Mouse (Mus musculus) thymus, adult 2 months (tissue): ENCODE results near the gene Otud5. TPM values are rescaled to one million over a fixed set of nuclear protein-coding genes. Genes with fewer than 3 reads are reported as not detected.

Experiments used
- DNase-seq: peaks from one replicate; pipeline ENCODE4 v3.0.0; 2021
- H3K27ac ChIP-seq: fragments of 200-500 bp; 2 replicates; pipeline ENCODE4 v1.5.1; 2012; ENCODE audit warnings: low read length, control low read depth; ENCODE audit not compliant: control insufficient read depth, insufficient read depth
- H3K27me3 ChIP-seq: fragments of 200-500 bp; 2 replicates; pipeline ENCODE4 v1.6.1; 2012; ENCODE audit warnings: mild to moderate bottlenecking, low read length, moderate library complexity, mixed read lengths; ENCODE audit not compliant: control insufficient read depth, insufficient read depth
- H3K36me3 ChIP-seq: fragments of 200-500 bp; 2 replicates; pipeline ENCODE4 v1.6.1; 2012; ENCODE audit warnings: mild to moderate bottlenecking, low read length, moderate library complexity; ENCODE audit not compliant: control insufficient read depth, insufficient read depth
- H3K4me1 ChIP-seq: fragments of 200-500 bp; replicated peaks from 2 replicates; pipeline ENCODE4 v1.6.1; 2012; ENCODE audit warnings: low read length; ENCODE audit not compliant: control insufficient read depth, insufficient read depth
- H3K4me3 ChIP-seq: fragments of 200-500 bp; 2 replicates; pipeline ENCODE4 v1.5.1; 2012; ENCODE audit warnings: mild to moderate bottlenecking, low read length, control low read depth, moderate library complexity; ENCODE audit not compliant: control insufficient read depth, insufficient read depth
- CTCF ChIP-seq: fragments of 200-500 bp; IDR thresholded peaks from 2 replicates; pipeline ENCODE4 v1.5.1; 2012; ENCODE audit warnings: mild to moderate bottlenecking, control low read depth, low read length, moderate library complexity, borderline replicate concordance; ENCODE audit not compliant: control insufficient read depth, poor library complexity, insufficient read depth; ENCODE audit errors: extremely low read depth
- POLR2A ChIP-seq: fragments of 200-500 bp; IDR thresholded peaks from 2 replicates; pipeline ENCODE4 v1.6.1; 2012; ENCODE audit warnings: mild to moderate bottlenecking, low read length, control low read depth, moderate library complexity; ENCODE audit not compliant: control insufficient read depth, poor library complexity, insufficient read depth; ENCODE audit errors: extremely low read depth
- WGBS: fragments of 180-500 bp; shearing (Covaris S2); methylation state at CpG from one replicate; pipeline ENCODE4 v1.1.7; 2018; 5-methylcytosine and 5-hydroxymethylcytosine counted together
- polyA plus RNA-seq: library from polyadenylated mRNA; depleted of rRNA; stranded (reverse); fragments of >200 nt; gene quantifications from 2 replicates; pipeline ENCODE4 v1.2.3, GENCODE M21; 2012

Gene Otud5
- polyA plus RNA-seq, 1 experiment = 112 TPM

DNA sequence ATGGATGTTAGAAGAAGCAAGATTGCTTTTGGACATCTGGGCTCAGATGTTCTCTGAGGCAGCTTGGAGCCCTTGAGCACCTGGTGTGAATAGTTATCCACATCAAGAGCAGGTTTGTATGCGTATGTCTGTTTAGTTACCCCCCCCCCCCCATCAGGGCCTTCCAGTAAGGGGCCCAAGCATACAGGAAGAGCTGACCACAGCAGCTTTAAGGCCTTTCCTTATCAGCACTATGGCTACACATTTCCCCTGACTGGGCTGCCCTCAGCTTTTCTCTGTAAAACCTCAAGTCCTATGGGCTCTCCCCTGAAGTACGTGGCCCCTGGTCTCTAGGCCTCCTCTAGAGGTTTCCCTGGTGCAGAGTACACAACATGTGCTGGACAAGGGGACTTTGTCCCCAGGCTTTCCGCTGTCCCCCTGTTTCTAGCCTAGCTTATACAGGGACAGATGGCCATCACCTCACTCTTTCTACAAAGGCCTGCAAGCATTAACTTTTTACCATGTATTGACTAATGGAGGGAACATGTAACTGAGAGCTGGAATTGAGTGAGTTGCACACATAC, 18.1 kb downstream of the Otud5 start:
- WGBS = 63% methylated on average over 2 of the region's 3 CpGs
- no peaks in the 10 kb centered on the region for H3K27me3 ChIP-seq
- no peak overlapping the region for H3K27ac ChIP-seq
- H3K4me1 ChIP-seq = no peaks in the 10 kb centered on the region; the same call in 1 of the 2 replicates
- no peak for DNase-seq
- 0 out of 2 replicates have a peak, but pooled peaks cover 5% of the 10 kb centered on the region for H3K36me3 ChIP-seq
- no peak for TF ChIP-seq POLR2A
- no peak for TF ChIP-seq CTCF
- H3K4me3 ChIP-seq = no peak overlapping the region

DNA sequence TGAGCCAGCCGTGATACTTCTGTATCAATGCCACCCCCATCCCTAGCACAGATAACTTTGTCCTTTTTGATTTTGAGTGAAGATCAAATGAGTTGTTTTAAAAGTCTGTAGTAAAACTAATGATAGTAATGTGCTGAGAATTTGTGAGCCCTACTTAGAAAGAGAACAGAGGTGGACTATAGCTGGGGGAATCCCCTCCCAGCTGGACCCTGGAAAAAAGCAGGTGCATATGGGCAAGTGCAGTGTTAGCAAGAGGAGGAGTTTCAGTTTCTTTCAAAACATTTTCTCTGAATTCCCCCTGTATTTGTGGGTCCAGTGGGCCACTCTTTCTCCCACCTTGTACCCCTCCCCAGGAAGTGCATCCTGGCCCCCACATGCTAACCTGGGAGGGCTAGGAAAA, 22.0 kb downstream of the Otud5 start:
- Histone ChIP-seq H3K27me3 (no peaks in the 10 kb centered on the region), H3K36me3 (peaks cover 10% of the 10 kb centered on the region), H3K4me1 (peaks cover 6% of the 10 kb centered on the region), H3K4me3 (no peak overlapping the region), H3K27ac (no peak overlapping the region)
- no peak for DNase-seq
- TF ChIP-seq CTCF (no peak), POLR2A (no peak)
- 83% methylated on average over 1 of the region's 1 CpGs for WGBS

DNA sequence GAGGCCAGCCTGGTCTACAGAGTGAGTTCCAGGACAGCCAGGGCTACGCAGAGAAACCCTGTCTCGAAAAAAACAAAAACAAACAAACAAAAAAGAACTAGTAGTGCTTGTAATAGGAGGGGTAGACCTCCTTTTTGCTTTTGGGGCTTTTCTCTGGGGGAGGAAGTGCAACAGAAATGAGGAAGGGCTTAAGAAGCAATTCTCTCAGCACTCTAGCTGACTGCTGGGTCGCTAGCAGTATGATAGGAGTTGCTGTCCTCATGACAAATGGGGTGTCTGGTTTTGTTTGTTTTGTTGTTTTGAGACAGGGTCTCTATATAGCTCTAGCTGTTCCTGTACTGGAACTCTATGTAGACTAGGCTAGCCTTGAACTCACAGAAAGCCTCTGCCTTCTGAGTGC, 23.4 kb downstream of the Otud5 start:
- DNase-seq = no peak
- whole genome bisulfite sequencing = 45% methylated on average over 3 of the region's 3 CpGs

DNA sequence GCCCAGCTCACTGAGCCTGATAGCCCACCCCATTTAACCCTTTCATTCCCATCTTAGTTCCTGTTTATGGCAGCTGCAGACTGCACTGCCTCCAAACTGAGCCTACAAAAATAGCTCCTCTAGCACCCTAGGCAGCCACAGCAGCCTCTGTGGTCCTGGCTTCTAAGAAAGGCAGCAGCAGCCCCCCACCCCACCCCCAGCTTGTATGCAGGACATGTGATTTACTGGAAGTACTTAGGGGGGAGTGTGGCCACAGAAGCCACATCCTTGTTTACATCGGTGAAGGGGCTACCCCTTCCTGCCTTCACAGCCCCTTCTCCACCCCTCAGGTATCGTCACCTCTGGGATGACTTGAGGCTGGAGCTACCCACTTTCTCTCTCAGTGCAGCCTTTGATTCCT, 24.2 kb downstream of the Otud5 start:
- Histone ChIP-seq H3K4me3 (no peak overlapping the region), H3K36me3 (peaks cover 8% of the 10 kb centered on the region), H3K27ac (peak overlapping the region; percentile 66; the same call in 1 of the 2 replicates), H3K4me1 (peaks cover 6% of the 10 kb centered on the region), H3K27me3 (no peaks in the 10 kb centered on the region)
- 9% methylated on average over 2 of the region's 2 CpGs for WGBS
- TF ChIP-seq CTCF = no peak
- no peak for TF ChIP-seq POLR2A
- no peak for DNase-seq

More for the DNA sequence above, 23.4 kb downstream of the Otud5 start:
- TF ChIP-seq POLR2A (no peak), CTCF (no peak)
- Histone ChIP-seq H3K4me1 (peaks cover 6% of the 10 kb centered on the region), H3K36me3 (peaks cover 10% of the 10 kb centered on the region), H3K27me3 (no peaks in the 10 kb centered on the region), H3K4me3 (no peak overlapping the region), H3K27ac (peak overlapping the region; percentile 51; the same call in 1 of the 2 replicates)

DNA sequence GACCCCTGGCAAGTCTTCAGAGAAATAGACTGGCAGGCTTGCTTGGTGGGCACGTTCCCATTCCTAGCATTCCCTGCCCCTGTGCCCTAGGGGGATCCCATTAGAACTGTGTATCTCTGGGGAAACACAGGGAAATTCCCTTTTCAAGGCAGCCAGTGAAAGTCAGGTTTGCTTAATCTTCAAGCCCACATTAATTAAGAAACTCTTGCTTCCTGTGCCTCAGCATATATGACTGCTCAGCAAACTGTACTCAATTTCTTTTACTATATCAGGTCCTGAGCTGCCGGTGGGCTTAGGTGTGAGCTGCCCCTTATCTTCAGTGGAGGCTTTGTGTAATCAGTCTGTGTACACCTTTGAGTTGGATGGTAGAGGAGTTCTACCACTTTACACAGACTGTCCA, 24.6 kb downstream of the Otud5 start:
- Histone ChIP-seq H3K4me1 (peaks cover 6% of the 10 kb centered on the region), H3K36me3 (peaks cover 8% of the 10 kb centered on the region), H3K27ac (peak overlapping the region; percentile 66; the same call in 1 of the 2 replicates), H3K4me3 (no peak overlapping the region), H3K27me3 (no peaks in the 10 kb centered on the region)
- WGBS = 23% methylated on average over 2 of the region's 2 CpGs
- TF ChIP-seq POLR2A = no peak
- no peak for TF ChIP-seq CTCF
- DNase-seq = no peak

DNA sequence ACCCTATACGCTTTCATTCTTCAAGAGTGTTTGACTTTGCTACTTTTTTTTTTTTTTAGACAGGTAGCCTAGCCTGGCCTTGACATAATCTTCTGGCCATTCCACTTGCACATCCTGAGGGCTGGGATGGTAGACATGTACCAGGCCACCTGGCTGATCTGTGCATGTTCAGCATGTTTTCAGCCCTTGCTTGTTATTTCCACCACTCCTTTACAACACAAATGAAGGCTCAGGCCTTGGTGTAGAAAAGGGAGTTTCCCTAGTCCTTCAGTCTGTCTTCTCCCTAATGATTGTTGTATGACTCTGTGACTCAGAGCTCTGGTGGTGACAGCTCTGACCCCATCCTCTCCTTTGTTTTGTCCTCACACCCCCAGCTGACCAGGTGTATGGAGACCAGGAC, 26.0 kb downstream of the Otud5 start:
- H3K27me3 ChIP-seq = no peaks in the 10 kb centered on the region
- no peak for TF ChIP-seq CTCF
- no peak for TF ChIP-seq POLR2A
- H3K4me1 ChIP-seq = peaks cover 6% of the 10 kb centered on the region
- DNase-seq = no peak
- H3K27ac ChIP-seq = no peak overlapping the region
- 100% methylated on average over 1 of the region's 1 CpGs for WGBS
- peaks cover 14% of the 10 kb centered on the region for H3K36me3 ChIP-seq
- no peak overlapping the region for H3K4me3 ChIP-seq

DNA sequence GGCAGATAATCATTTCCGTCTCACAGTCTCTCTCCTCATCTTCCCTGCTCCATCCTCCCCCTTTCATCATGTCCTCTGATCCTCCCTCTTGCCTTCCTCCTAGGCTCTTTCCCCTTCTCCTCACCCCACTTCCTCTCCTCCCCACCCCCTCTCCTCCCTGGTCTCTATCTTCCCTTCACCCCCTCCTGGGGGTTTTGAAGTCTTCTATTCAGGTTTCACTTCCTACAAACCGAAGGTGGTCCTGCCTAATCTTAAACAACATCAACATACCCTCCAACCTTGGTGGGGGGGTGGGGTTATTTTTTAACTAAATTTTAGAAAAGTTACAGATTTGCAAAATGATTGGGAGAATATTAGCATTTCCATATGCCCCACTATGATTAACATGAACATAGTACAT, 27.3 kb downstream of the Otud5 start:
- DNase-seq = no peak
- H3K36me3 ChIP-seq = peaks cover 22% of the 10 kb centered on the region
- H3K4me3 ChIP-seq = no peak overlapping the region
- peaks cover 6% of the 10 kb centered on the region for H3K4me1 ChIP-seq
- no peak overlapping the region for H3K27ac ChIP-seq
- H3K27me3 ChIP-seq = no peaks in the 10 kb centered on the region
- 58% methylated on average over 2 of the region's 2 CpGs for WGBS
- TF ChIP-seq POLR2A (no peak), CTCF (no peak)
